Mouse (Mus musculus) brown adipose tissue, adult 24 weeks (tissue): ENCODE measurements around the gene Olfr70. TPM values are rescaled to one million over a fixed set of nuclear protein-coding genes. Genes with fewer than 3 reads are reported as not detected.

Experiments used
- H3K27ac ChIP-seq: fragments of 200-500 bp; replicated peaks from 2 replicates; pipeline ENCODE4 v1.5.1; 2012; ENCODE audit warnings: low read depth, mild to moderate bottlenecking, low read length
- H3K4me1 ChIP-seq: fragments of 200-500 bp; 2 replicates; pipeline ENCODE4 v1.6.1; 2012; ENCODE audit warnings: low read length, mixed read lengths; ENCODE audit not compliant: control insufficient read depth, insufficient read depth, insufficient read length
- H3K4me3 ChIP-seq: fragments of 200-500 bp; 2 replicates; pipeline ENCODE4 v1.5.1; 2012; ENCODE audit warnings: low read depth, mild to moderate bottlenecking, low read length, moderate library complexity; ENCODE audit not compliant: insufficient read depth
- polyA plus RNA-seq: library from polyadenylated mRNA; stranded (reverse); fragments of >200 nt; gene quantifications from 2 replicates; pipeline ENCODE4 v1.2.4, GENCODE M21; 2012; ENCODE audit not compliant: missing spikeins, insufficient read depth, insufficient read length

The Olfr70 gene
- polyA plus RNA-seq: not detected in 2 replicates

- Histone ChIP-seq H3K4me1 (peaks cover 6% of the 10 kb centered on the region), H3K27ac (no peak within 1 kb of the TSS), H3K4me3 (no peak within 1 kb of the TSS)
Observed at GRCm38 (mm10) chr4:43700707-43701106, at the start of gene Olfr70. Olfr70 (minus strand) TSS chr4:43700807.

DNA sequence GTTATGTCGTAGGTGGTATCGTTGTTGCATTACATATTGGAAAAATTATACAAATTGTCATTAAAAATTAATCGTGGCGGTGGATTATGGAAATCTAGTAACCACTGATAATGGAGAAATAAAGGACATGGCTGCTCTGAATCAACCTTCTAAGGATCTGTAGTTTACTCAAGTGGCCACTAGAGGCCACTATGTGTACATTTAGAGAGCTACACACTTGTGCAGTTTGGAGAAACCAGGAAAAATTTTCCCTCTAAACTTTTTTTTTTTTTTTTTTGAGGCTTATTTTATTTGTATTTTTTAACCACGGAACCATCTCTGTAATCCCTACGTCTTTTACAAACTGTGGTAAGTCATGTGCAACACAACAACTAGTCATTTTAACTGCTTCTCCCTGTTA is 44.6 kb upstream of the Olfr70 start:
- Histone ChIP-seq H3K4me1 (peaks cover 10% of the 10 kb centered on the region), H3K27ac (no peak overlapping the region), H3K4me3 (no peak overlapping the region)

DNA sequence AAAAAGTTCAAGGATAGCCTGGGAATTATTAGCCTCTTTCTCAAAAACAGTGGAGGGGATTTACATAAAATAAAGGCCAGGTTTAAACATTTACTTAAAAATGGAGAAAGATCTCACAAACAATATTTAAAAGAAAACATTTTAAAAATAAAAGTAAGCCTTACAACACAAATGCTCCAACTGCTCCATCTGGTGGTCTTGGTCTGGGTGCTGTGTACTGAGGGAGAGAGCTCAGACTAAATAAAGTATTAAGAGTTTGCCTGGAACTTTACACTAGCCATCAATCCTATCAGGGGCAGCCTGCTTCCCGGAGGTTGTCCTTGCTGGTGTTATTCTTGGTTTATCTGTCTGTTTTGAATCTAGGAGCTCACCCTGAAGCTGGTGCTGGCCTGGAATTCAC is 42.5 kb upstream of the Olfr70 start:
- Histone ChIP-seq H3K4me3 (no peak overlapping the region), H3K4me1 (peaks cover 14% of the 10 kb centered on the region), H3K27ac (no peak overlapping the region)

GRCm38 (mm10) chr4:43742637-43743036 is 42.0 kb upstream of the Olfr70 start:
- peaks cover 18% of the 10 kb centered on the region for H3K4me1 ChIP-seq
- H3K4me3 ChIP-seq: no peak overlapping the region
- H3K27ac ChIP-seq: peak overlapping the region; percentile 59; the same call in 1 of the 2 replicates

DNA sequence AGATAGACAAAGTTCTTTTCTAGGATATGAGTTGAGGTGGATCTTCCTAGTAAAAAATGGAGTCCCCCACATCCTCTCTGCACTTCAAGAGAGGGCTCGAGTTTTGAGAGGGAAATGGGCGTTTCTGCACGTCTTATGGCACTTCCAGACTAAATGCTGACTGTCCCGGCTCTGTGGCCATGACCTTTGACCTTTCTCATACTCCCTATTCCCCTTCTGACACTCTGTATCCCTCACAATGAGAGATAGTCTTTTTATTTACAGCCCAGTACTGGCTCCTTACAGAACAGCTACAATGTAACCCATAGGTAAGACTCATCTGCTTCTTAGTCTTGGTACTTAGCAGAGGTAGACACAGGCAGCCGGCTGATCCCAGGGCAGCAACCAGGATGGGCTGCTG is 40.9 kb upstream of the Olfr70 start:
- H3K4me3 ChIP-seq: no peak overlapping the region
- H3K27ac ChIP-seq: peak overlapping the region; percentile 73
- peaks cover 28% of the 10 kb centered on the region for H3K4me1 ChIP-seq

GRCm38 (mm10) chr4:43738989-43739674 is 38.5 kb upstream of the Olfr70 start:
- Histone ChIP-seq H3K27ac (peak overlapping the region; percentile 53; the same call in 1 of the 2 replicates), H3K4me1 (peaks cover 43% of the 10 kb centered on the region), H3K4me3 (no peak overlapping the region)

GRCm38 (mm10) chr4:43737144-43737543 is 36.5 kb upstream of the Olfr70 start:
- Histone ChIP-seq H3K4me3 (no peak overlapping the region), H3K27ac (peak overlapping the region; percentile 76), H3K4me1 (peaks cover 40% of the 10 kb centered on the region)

- Histone ChIP-seq H3K4me3 (peak overlapping the region; percentile 62), H3K27ac (peak overlapping the region; percentile 100), H3K4me1 (peaks cover 36% of the 10 kb centered on the region)
Observed at GRCm38 (mm10) chr4:43733186-43733585, 32.6 kb upstream of the Olfr70 start.

DNA sequence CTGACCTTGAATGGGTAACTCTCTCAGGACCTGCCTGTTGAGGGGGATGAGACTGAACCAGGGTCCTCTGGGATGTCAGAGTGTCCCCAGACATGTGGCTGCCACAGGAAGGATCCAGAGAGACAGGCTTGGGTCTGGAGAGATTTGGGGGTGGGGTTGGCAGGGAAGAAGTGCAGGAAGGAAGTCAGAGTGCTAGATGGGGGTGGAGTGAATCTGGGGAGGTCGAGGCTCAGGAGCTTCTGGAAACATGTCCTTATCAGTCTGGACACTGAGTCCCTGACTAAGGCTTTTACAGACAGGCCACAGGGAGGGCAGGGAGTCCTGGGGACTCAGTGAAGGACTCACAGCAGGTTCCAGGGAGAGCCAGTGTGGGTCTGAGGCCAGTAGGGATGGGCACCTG is 31.6 kb upstream of the Olfr70 start:
- H3K4me3 ChIP-seq: peak overlapping the region; percentile 62
- peak overlapping the region; percentile 100 for H3K27ac ChIP-seq
- peaks cover 35% of the 10 kb centered on the region for H3K4me1 ChIP-seq

DNA sequence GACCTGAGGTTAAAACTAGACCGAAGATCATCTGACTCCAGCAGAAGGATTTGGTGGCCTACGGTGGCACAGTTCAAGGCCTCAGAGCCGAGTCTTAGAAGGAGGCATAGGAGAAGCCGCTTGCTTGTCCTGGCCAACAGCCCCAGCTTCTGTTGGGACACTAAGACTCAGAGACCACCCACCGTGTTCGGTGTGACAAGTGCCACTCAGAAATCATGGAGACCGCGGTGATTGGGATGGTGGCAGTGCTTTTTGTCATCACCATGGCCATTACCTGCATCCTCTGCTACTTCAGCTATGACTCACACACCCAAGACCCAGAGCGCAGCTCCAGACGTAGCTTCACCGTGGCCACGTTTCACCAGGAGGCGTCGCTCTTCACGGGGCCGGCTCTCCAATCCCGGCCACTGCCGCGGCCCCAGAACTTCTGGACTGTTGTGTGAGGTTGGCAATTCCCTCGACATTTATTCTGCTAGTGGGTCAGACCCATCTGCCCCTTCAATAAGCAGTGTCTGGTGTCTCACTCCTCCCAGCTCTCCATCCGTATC is 30.2 kb upstream of the Olfr70 start:
- H3K27ac ChIP-seq: peak overlapping the region; percentile 100
- peaks cover 33% of the 10 kb centered on the region for H3K4me1 ChIP-seq
- peak overlapping the region; percentile 63 for H3K4me3 ChIP-seq

DNA sequence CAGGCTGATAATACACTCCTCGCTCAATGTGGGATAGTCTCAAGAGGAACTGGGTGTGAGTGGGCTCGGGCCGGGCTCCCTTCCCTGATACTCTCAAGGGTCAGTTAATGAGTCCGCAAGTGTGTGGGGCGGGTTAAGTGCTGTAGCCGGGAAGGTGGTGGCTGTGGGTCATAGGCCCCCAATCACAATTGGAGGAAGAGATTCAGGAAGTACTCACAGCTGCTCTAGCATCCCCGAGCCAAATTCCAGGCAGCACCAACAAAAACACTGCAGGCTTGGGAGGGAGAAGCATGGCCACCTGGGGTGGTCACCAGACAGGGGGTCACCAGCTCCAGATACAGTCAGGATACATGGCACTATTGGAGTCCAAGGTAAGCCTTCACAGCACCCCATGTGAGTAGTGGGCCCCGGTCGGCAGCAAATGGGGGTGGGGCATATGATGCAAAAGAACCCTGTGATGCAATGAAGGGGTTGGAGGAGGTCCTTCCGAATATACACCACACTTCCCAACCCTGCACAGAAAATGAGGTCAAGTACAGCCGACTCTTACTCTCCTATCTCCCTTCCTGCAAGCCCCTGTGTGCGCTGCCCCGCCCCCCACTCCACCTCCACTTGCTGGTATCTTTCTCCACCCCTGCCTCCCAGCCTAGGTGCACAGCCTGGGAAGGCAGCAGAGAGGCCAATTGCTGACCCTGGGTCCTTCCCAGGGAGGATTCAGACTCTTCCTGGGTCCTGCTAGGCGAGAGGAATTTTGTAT is 29.4 kb upstream of the Olfr70 start, which contains the start of gene Spaar:
Gene Spaar, plus strand, starts transcription at position 241 of the 757 bp plus-strand sequence.
- peak within 1 kb of the TSS; percentile 100 for H3K27ac ChIP-seq
- H3K4me1 ChIP-seq: peaks cover 28% of the 10 kb centered on the region
- H3K4me3 ChIP-seq: peak within 1 kb of the TSS; percentile 63

GRCm38 (mm10) chr4:43729126-43729525 is 28.5 kb upstream of the Olfr70 start:
- peak overlapping the region; percentile 34 for H3K4me3 ChIP-seq
- peak overlapping the region; percentile 100 for H3K27ac ChIP-seq
- peaks cover 28% of the 10 kb centered on the region for H3K4me1 ChIP-seq

GRCm38 (mm10) chr4:43728576-43728954 is 28.0 kb upstream of the Olfr70 start:
- Histone ChIP-seq H3K4me3 (peak overlapping the region; percentile 61), H3K27ac (peak overlapping the region; percentile 100)

GRCm38 (mm10) chr4:43727718-43728575 is 27.3 kb upstream of the Olfr70 start:
- H3K4me1 ChIP-seq: peaks cover 28% of the 10 kb centered on the region
- peak overlapping the region; percentile 99 for H3K27ac ChIP-seq
- H3K4me3 ChIP-seq: peak overlapping the region; percentile 61

More at GRCm38 (mm10) chr4:43728576-43728954, 28.0 kb upstream of the Olfr70 start:
- peaks cover 28% of the 10 kb centered on the region for H3K4me1 ChIP-seq
